Mouse (Mus musculus): ENCODE measurements around the gene Ncmap. TPM values are rescaled to one million over a fixed set of nuclear protein-coding genes. Genes with fewer than 3 reads are reported as not detected.

Gene Ncmap
- polyA plus RNA-seq, 1 experiment from 2014 or later = 1.5 TPM

GRCm38 (mm10) chr4:135413491-135413890 lies 15.5 kb upstream of the Ncmap start:
- Histone ChIP-seq H3K9ac (ENCODE audit: low read length) (no peak overlapping the region), H3K27me3 (ENCODE audit: control insufficient read depth, insufficient read depth, low read length) (no peaks in the 10 kb centered on the region), H3K4me2 (ENCODE audit: low read depth) (no peak overlapping the region), H3K36me3 (ENCODE audit: control insufficient read depth, insufficient read depth, low read length) (no peaks in the 10 kb centered on the region), H3K9me3 (ENCODE audit: control insufficient read depth, low read length) (no peaks in the 10 kb centered on the region), H3K27ac (ENCODE audit: low read depth, low read length) (no peak overlapping the region), H3K4me1 (ENCODE audit: control insufficient read depth, insufficient read depth, low read length) (no peaks in the 10 kb centered on the region), H3K4me3 (ENCODE audit: low read depth, low read length) (no peak overlapping the region)
- WGBS = 82% methylated on average over 8 of the region's 8 CpGs
- ATAC-seq (ENCODE audit: insufficient read depth, low FRiP score, low TSS enrichment) (no peak), DNase-seq (ENCODE audit: low spot score) (no peak)

GRCm38 (mm10) chr4:135411633-135412032 lies 13.6 kb upstream of the Ncmap start:
- DNase-seq (ENCODE audit: low spot score) = peak; percentile 53
- 41% methylated on average over 4 of the region's 4 CpGs for WGBS
- no peaks in the 10 kb centered on the region for H3K27me3 ChIP-seq (ENCODE audit: control insufficient read depth, insufficient read depth, low read length)
- no peak overlapping the region for H3K9ac ChIP-seq (ENCODE audit: low read length)
- H3K4me1 ChIP-seq (ENCODE audit: control insufficient read depth, insufficient read depth, low read length) = no peaks in the 10 kb centered on the region
- no peak overlapping the region for H3K4me2 ChIP-seq (ENCODE audit: low read depth)
- no peaks in the 10 kb centered on the region for H3K36me3 ChIP-seq (ENCODE audit: control insufficient read depth, insufficient read depth, low read length)
- H3K4me3 ChIP-seq (ENCODE audit: low read depth, low read length) = no peak overlapping the region
- H3K27ac ChIP-seq (ENCODE audit: low read depth, low read length) = no peak overlapping the region
- ATAC-seq (ENCODE audit: insufficient read depth, low FRiP score, low TSS enrichment) = no peak
- H3K9me3 ChIP-seq (ENCODE audit: control insufficient read depth, low read length) = no peaks in the 10 kb centered on the region

GRCm38 (mm10) chr4:135406180-135406579 lies 8.2 kb upstream of the Ncmap start:
- no peaks in the 10 kb centered on the region for H3K4me1 ChIP-seq (ENCODE audit: control insufficient read depth, insufficient read depth, low read length)
- no peak overlapping the region for H3K4me2 ChIP-seq (ENCODE audit: low read depth)
- H3K9me3 ChIP-seq (ENCODE audit: control insufficient read depth, low read length) = no peaks in the 10 kb centered on the region
- no peaks in the 10 kb centered on the region for H3K36me3 ChIP-seq (ENCODE audit: control insufficient read depth, insufficient read depth, low read length)
- no peaks in the 10 kb centered on the region for H3K27me3 ChIP-seq (ENCODE audit: control insufficient read depth, insufficient read depth, low read length)
- no peak overlapping the region for H3K4me3 ChIP-seq (ENCODE audit: low read depth, low read length)
- no peak overlapping the region for H3K9ac ChIP-seq (ENCODE audit: low read length)
- DNase-seq (ENCODE audit: low spot score) (no peak), ATAC-seq (ENCODE audit: insufficient read depth, low FRiP score, low TSS enrichment) (no peak)
- H3K27ac ChIP-seq (ENCODE audit: low read depth, low read length) = no peak overlapping the region
- 71% methylated on average over 5 of the region's 5 CpGs for WGBS

GRCm38 (mm10) chr4:135404916-135405315 lies 6.9 kb upstream of the Ncmap start:
- DNase-seq (ENCODE audit: low spot score) (no peak), ATAC-seq (ENCODE audit: insufficient read depth, low FRiP score, low TSS enrichment) (no peak)
- Histone ChIP-seq H3K9ac (ENCODE audit: low read length) (no peak overlapping the region), H3K27me3 (ENCODE audit: control insufficient read depth, insufficient read depth, low read length) (no peaks in the 10 kb centered on the region), H3K4me2 (ENCODE audit: low read depth) (no peak overlapping the region), H3K36me3 (ENCODE audit: control insufficient read depth, insufficient read depth, low read length) (no peaks in the 10 kb centered on the region), H3K9me3 (ENCODE audit: control insufficient read depth, low read length) (no peaks in the 10 kb centered on the region), H3K27ac (ENCODE audit: low read depth, low read length) (no peak overlapping the region), H3K4me1 (ENCODE audit: control insufficient read depth, insufficient read depth, low read length) (no peaks in the 10 kb centered on the region), H3K4me3 (ENCODE audit: low read depth, low read length) (no peak overlapping the region)
- 83% methylated on average over 2 of the region's 2 CpGs for WGBS

- DNase-seq (ENCODE audit: low spot score) (no peak), ATAC-seq (ENCODE audit: insufficient read depth, low FRiP score, low TSS enrichment) (no peak)
- no peaks in the 10 kb centered on the region for H3K4me1 ChIP-seq (ENCODE audit: control insufficient read depth, insufficient read depth, low read length)
- H3K36me3 ChIP-seq (ENCODE audit: control insufficient read depth, insufficient read depth, low read length) = no peaks in the 10 kb centered on the region
- H3K9ac ChIP-seq (ENCODE audit: low read length) = no peak overlapping the region
- H3K27ac ChIP-seq (ENCODE audit: low read depth, low read length) = no peak overlapping the region
- no peaks in the 10 kb centered on the region for H3K9me3 ChIP-seq (ENCODE audit: control insufficient read depth, low read length)
- 0 out of 2 replicates have a peak, but pooled peaks cover 3% of the 10 kb centered on the region for H3K27me3 ChIP-seq (ENCODE audit: control insufficient read depth, insufficient read depth, low read length)
- no peak overlapping the region for H3K4me3 ChIP-seq (ENCODE audit: low read depth, low read length)
- H3K4me2 ChIP-seq (ENCODE audit: low read depth) = no peak overlapping the region
- WGBS = 75% methylated on average over 10 of the region's 10 CpGs
These were observed 6.0 kb upstream of the Ncmap start for GRCm38 (mm10) chr4:135404048-135404447.

GRCm38 (mm10) chr4:135401881-135402280 lies 3.9 kb upstream of the Ncmap start:
- no peak for ATAC-seq (ENCODE audit: insufficient read depth, low FRiP score, low TSS enrichment)
- no peaks in the 10 kb centered on the region for H3K4me1 ChIP-seq (ENCODE audit: control insufficient read depth, insufficient read depth, low read length)
- no peak overlapping the region for H3K27ac ChIP-seq (ENCODE audit: low read depth, low read length)
- 29% methylated on average over 7 of the region's 7 CpGs for WGBS
- no peak overlapping the region for H3K4me3 ChIP-seq (ENCODE audit: low read depth, low read length)
- H3K9ac ChIP-seq (ENCODE audit: low read length) = no peak overlapping the region
- no peak overlapping the region for H3K4me2 ChIP-seq (ENCODE audit: low read depth)
- H3K9me3 ChIP-seq (ENCODE audit: control insufficient read depth, low read length) = no peaks in the 10 kb centered on the region
- H3K36me3 ChIP-seq (ENCODE audit: control insufficient read depth, insufficient read depth, low read length) = no peaks in the 10 kb centered on the region
- peaks cover 11% of the 10 kb centered on the region for H3K27me3 ChIP-seq (ENCODE audit: control insufficient read depth, insufficient read depth, low read length)
- no peak for DNase-seq (ENCODE audit: low spot score)

- H3K27ac ChIP-seq (ENCODE audit: low read depth, low read length) = no peak overlapping the region
- H3K9me3 ChIP-seq (ENCODE audit: control insufficient read depth, low read length) = no peaks in the 10 kb centered on the region
- no peaks in the 10 kb centered on the region for H3K4me1 ChIP-seq (ENCODE audit: control insufficient read depth, insufficient read depth, low read length)
- peak overlapping the region; percentile 27 for H3K9ac ChIP-seq (ENCODE audit: low read length)
- ATAC-seq (ENCODE audit: insufficient read depth, low FRiP score, low TSS enrichment) (no peak), DNase-seq (ENCODE audit: low spot score) (peak; percentile 30)
- WGBS = 4% methylated on average over 16 of the region's 16 CpGs
- peak overlapping the region; percentile 22 for H3K4me3 ChIP-seq (ENCODE audit: low read depth, low read length)
- H3K36me3 ChIP-seq (ENCODE audit: control insufficient read depth, insufficient read depth, low read length) = no peaks in the 10 kb centered on the region
- peaks cover 15% of the 10 kb centered on the region for H3K27me3 ChIP-seq (ENCODE audit: control insufficient read depth, insufficient read depth, low read length)
- peak overlapping the region; percentile 54 for H3K4me2 ChIP-seq (ENCODE audit: low read depth)
These were observed 476 bp downstream of the Ncmap start for GRCm38 (mm10) chr4:135397551-135397950.

- H3K4me2 ChIP-seq (ENCODE audit: low read depth) = no peak overlapping the region
- H3K9me3 ChIP-seq (ENCODE audit: control insufficient read depth, low read length) = no peaks in the 10 kb centered on the region
- DNase-seq (ENCODE audit: low spot score) (no peak), ATAC-seq (ENCODE audit: insufficient read depth, low FRiP score, low TSS enrichment) (no peak)
- no peaks in the 10 kb centered on the region for H3K4me1 ChIP-seq (ENCODE audit: control insufficient read depth, insufficient read depth, low read length)
- peaks cover 15% of the 10 kb centered on the region for H3K27me3 ChIP-seq (ENCODE audit: control insufficient read depth, insufficient read depth, low read length)
- no peak overlapping the region for H3K4me3 ChIP-seq (ENCODE audit: low read depth, low read length)
- no peak overlapping the region for H3K27ac ChIP-seq (ENCODE audit: low read depth, low read length)
- no peak overlapping the region for H3K9ac ChIP-seq (ENCODE audit: low read length)
- WGBS = 90% methylated on average over 5 of the region's 5 CpGs
- H3K36me3 ChIP-seq (ENCODE audit: control insufficient read depth, insufficient read depth, low read length) = no peaks in the 10 kb centered on the region
These were observed 1.7 kb downstream of the Ncmap start for GRCm38 (mm10) chr4:135396303-135396702.

GRCm38 (mm10) chr4:135395375-135395774 lies 2.7 kb downstream of the Ncmap start:
- no peak overlapping the region for H3K27ac ChIP-seq (ENCODE audit: low read depth, low read length)
- ATAC-seq (ENCODE audit: insufficient read depth, low FRiP score, low TSS enrichment) = no peak
- peaks cover 15% of the 10 kb centered on the region for H3K27me3 ChIP-seq (ENCODE audit: control insufficient read depth, insufficient read depth, low read length)
- no peak overlapping the region for H3K9ac ChIP-seq (ENCODE audit: low read length)
- no peaks in the 10 kb centered on the region for H3K4me1 ChIP-seq (ENCODE audit: control insufficient read depth, insufficient read depth, low read length)
- 83% methylated on average over 4 of the region's 4 CpGs for WGBS
- H3K9me3 ChIP-seq (ENCODE audit: control insufficient read depth, low read length) = no peaks in the 10 kb centered on the region
- no peak overlapping the region for H3K4me2 ChIP-seq (ENCODE audit: low read depth)
- no peak overlapping the region for H3K4me3 ChIP-seq (ENCODE audit: low read depth, low read length)
- no peak for DNase-seq (ENCODE audit: low spot score)
- no peaks in the 10 kb centered on the region for H3K36me3 ChIP-seq (ENCODE audit: control insufficient read depth, insufficient read depth, low read length)
